Mouse (Mus musculus): Measurements from ENCODE around the gene Snrnp25. TPM values are rescaled to one million over a fixed set of nuclear protein-coding genes. Genes with fewer than 3 reads are reported as not detected.

The Snrnp25 gene
- polyA plus RNA-seq, 1 experiment from 2014 or later = 50.5 TPM

DNA sequence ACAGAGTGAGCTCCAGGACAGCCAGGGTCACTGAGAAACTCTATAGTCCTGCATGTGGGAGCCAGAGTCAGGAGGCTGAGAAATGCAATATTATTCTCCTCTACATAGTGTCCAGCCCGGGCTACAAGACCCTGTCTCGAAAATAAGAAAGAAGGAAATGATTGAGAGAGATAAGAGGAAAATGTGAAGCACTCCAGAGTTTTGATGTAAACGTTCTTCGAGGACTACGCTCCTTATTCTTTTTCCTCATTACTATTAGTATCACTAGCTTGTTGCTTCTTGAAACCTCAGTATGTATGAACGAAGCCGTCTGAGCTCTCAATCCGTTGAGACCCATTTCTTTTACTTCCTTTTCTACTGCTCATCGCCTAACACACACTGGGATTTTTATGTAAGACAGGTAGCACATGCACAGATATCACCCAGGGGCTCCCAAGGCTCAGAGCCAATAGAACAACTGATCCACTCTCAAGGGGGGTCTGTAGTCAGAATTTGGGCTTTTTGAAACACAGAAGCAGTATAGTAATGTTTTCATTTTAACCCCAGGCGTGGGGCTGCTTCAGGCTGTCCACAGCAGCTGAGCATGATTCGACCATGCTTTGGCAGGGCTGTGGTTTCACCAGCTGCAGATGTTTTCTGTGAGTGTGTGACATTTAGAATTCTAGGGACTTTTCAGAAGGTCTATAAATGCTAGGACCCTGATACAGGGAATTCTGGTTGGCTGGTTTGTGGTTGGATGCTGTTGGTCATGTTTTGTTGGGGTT, 3.1 kb upstream of the Snrnp25 start:
- 0 out of 2 replicates have a peak, but pooled peaks cover 2% of the 10 kb centered on the region for H3K4me1 ChIP-seq (replicated peaks; ENCODE audit: control insufficient read depth, insufficient read depth)
- no peak overlapping the region for H3K9ac ChIP-seq (ENCODE audit: low read length)
- H3K36me3 ChIP-seq (ENCODE audit: control insufficient read depth, insufficient read depth, low read length) = no peaks in the 10 kb centered on the region
- TF ChIP-seq EP300 (optimal IDR thresholded peaks at IDR 0.05) (no peak), CTCF (IDR thresholded peaks at IDR 0.05; ENCODE audit: low read depth) (no peak)
- H3K27ac ChIP-seq (replicated peaks) = no peak overlapping the region
- DNase-seq (ENCODE audit: low spot score) (no peak), ATAC-seq (ENCODE audit: low FRiP score, low TSS enrichment) (no peak)
- no peaks in the 10 kb centered on the region for H3K9me3 ChIP-seq (ENCODE audit: control insufficient read depth, low read length)
- no peaks in the 10 kb centered on the region for H3K27me3 ChIP-seq (ENCODE audit: control insufficient read depth, insufficient read depth, low read length)
- H3K4me3 ChIP-seq (ENCODE audit: low read depth, low read length) = no peak overlapping the region
- 71% methylated on average over 11 of the region's 11 CpGs for WGBS
- H3K4me2 ChIP-seq (replicated peaks; ENCODE audit: low read depth) = no peak overlapping the region

DNA sequence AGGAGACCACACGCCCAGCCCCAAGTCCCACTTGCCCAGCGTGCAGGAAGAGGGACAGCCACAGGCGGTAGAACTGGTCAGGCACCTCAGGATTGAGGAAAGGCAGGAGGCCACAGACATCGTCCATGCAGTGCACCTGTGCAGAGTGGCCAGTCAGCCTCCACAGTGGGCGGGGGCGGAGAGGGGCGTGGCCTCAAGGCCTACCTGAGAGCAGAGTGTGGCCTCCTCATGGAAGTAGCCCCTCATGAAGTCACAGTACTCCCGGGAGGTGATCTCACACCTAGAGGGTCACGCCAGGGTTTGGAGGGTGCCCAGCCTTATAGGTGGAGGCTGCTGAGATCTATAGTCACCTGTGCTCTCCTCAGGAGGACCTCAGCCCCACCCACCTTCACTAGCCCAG, 5.4 kb downstream of the Snrnp25 start:
- no peak overlapping the region for H3K4me3 ChIP-seq (ENCODE audit: low read depth, low read length)
- TF ChIP-seq EP300 (optimal IDR thresholded peaks at IDR 0.05) = no peak
- no peak for TF ChIP-seq CTCF (IDR thresholded peaks at IDR 0.05; ENCODE audit: low read depth)
- H3K9me3 ChIP-seq (ENCODE audit: control insufficient read depth, low read length) = no peaks in the 10 kb centered on the region
- peaks cover 23% of the 10 kb centered on the region; the same call in 1 of the 2 replicates for H3K36me3 ChIP-seq (ENCODE audit: control insufficient read depth, insufficient read depth, low read length)
- H3K27me3 ChIP-seq (ENCODE audit: control insufficient read depth, insufficient read depth, low read length) = no peaks in the 10 kb centered on the region
- no peak overlapping the region for H3K4me2 ChIP-seq (replicated peaks; ENCODE audit: low read depth)
- DNase-seq (ENCODE audit: low spot score) = peak; percentile 64
- 78% methylated on average over 9 of the region's 9 CpGs for WGBS
- peak; percentile 66 for ATAC-seq (ENCODE audit: low FRiP score, low TSS enrichment)
- 0 out of 2 replicates have a peak overlapping the region, but pooled peaks have one; percentile 40 for H3K27ac ChIP-seq (replicated peaks)
- H3K4me1 ChIP-seq (replicated peaks; ENCODE audit: control insufficient read depth, insufficient read depth) = 0 out of 2 replicates have a peak, but pooled peaks cover 2% of the 10 kb centered on the region
- no peak overlapping the region for H3K9ac ChIP-seq (ENCODE audit: low read length)

DNA sequence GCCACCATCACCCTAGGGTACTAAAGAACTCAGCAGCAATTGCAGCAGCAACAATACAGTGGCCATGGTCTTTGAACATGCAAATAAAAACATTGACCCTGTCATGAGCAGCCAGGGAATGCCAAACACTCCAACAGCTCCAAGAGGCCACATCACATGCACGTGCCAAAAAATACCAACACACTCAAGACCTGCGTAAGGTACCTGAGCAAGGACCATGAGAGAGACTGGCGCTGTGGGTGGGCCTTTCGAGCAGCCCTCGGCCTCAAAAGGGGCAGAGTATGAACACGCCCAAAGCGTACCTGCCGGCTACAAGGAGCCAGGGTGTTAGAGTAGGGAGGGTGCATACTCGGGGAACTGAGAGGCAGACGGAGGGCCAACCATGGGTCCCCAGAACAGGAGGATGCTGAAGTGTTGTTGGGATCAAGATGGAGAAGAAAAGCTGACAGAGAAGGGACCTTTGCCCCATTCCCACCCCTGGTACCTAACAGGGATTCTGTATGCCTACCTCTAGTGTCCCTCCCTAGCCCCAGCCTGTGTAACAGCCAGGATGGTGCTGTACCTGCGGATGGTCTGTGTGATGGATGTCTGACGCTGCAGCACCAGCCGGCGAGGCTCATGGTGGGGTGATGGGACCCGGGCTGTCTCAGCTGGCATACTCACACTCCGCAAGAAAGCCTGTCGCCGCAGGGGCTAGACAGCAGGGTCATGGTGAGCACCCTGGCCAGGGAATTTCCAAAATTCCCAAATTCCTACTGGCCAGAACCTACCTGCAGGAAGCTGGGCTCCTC, 10.4 kb downstream of the Snrnp25 start:
- Histone ChIP-seq H3K4me3 (ENCODE audit: low read depth, low read length) (no peak overlapping the region), H3K36me3 (ENCODE audit: control insufficient read depth, insufficient read depth, low read length) (peaks cover 21% of the 10 kb centered on the region; the same call in 1 of the 2 replicates), H3K9ac (ENCODE audit: low read length) (no peak overlapping the region), H3K4me2 (replicated peaks; ENCODE audit: low read depth) (no peak overlapping the region), H3K9me3 (ENCODE audit: control insufficient read depth, low read length) (no peaks in the 10 kb centered on the region), H3K4me1 (replicated peaks; ENCODE audit: control insufficient read depth, insufficient read depth) (no peaks in the 10 kb centered on the region), H3K27me3 (ENCODE audit: control insufficient read depth, insufficient read depth, low read length) (no peaks in the 10 kb centered on the region), H3K27ac (replicated peaks) (no peak overlapping the region)
- TF ChIP-seq EP300 (optimal IDR thresholded peaks at IDR 0.05) (no peak), CTCF (IDR thresholded peaks at IDR 0.05; ENCODE audit: low read depth) (no peak)
- WGBS = 89% methylated on average over 18 of the region's 18 CpGs
- no peak for ATAC-seq (ENCODE audit: low FRiP score, low TSS enrichment)
- no peak for DNase-seq (ENCODE audit: low spot score)

DNA sequence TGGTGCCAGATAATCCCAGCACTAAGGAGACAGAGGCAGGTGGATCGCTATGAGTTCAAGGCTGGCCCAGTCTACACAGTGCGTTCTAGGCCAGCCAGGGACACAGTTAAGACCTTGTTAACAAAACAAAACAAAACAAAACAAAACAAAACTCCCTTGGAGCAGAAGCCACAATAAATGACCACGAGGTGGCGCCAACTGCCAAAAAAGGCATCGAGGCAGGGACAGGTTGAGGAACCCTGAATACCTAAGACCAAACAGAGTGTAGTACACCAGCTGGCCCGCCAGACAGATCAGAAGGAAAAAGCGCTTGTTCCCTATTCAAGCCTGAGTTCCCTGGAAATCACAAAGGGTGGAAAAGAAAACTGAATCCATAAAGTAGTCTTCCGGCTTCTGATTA, 11.6 kb downstream of the Snrnp25 start:
- peaks cover 12% of the 10 kb centered on the region; the same call in 1 of the 2 replicates for H3K36me3 ChIP-seq (ENCODE audit: control insufficient read depth, insufficient read depth, low read length)
- WGBS = 23% methylated on average over 8 of the region's 8 CpGs

DNA sequence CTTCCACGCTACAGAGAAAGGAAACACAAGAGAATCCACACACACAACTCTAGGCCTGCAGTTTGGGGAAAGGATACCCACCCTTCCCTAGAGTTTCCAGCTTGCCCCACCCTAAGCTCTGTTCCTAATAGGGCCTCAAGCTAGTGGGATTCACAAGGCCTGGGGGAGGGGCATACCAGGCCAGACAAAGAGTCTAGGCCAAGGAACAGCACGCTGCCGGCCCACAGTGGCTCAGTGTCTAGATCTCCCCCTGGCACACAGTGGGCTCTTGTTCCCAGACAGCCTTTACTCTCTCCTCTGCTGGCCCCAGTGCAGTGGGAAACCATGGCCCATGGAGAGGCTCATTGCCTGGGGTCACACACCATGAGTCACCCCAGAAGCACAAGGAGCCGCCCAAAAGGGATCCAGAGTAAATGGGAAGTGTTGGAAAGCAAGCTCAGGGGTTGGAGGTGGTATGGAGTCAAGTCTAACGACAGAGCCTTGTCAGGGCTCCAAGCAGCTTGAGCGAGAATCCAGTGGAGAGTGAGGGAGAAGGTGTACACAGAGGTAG, 13.4 kb downstream of the Snrnp25 start:
- DNase-seq (ENCODE audit: low spot score) (no peak), ATAC-seq (ENCODE audit: low FRiP score, low TSS enrichment) (no peak)
- H3K4me2 ChIP-seq (replicated peaks; ENCODE audit: low read depth) = no peak overlapping the region
- no peaks in the 10 kb centered on the region for H3K9me3 ChIP-seq (ENCODE audit: control insufficient read depth, low read length)
- H3K27me3 ChIP-seq (ENCODE audit: control insufficient read depth, insufficient read depth, low read length) = no peaks in the 10 kb centered on the region
- no peak overlapping the region for H3K27ac ChIP-seq (replicated peaks)
- peaks cover 6% of the 10 kb centered on the region; the same call in 1 of the 2 replicates for H3K36me3 ChIP-seq (ENCODE audit: control insufficient read depth, insufficient read depth, low read length)
- H3K4me3 ChIP-seq (ENCODE audit: low read depth, low read length) = no peak overlapping the region
- WGBS = 46% methylated on average over 6 of the region's 6 CpGs
- peak overlapping the region; percentile 27 for H3K9ac ChIP-seq (ENCODE audit: low read length)
- TF ChIP-seq CTCF (IDR thresholded peaks at IDR 0.05; ENCODE audit: low read depth) (no peak), EP300 (optimal IDR thresholded peaks at IDR 0.05) (no peak)
- peaks cover 7% of the 10 kb centered on the region for H3K4me1 ChIP-seq (replicated peaks; ENCODE audit: control insufficient read depth, insufficient read depth)

More for the DNA sequence above, 11.6 kb downstream of the Snrnp25 start:
- peak; percentile 93 for TF ChIP-seq CTCF (IDR thresholded peaks at IDR 0.05; ENCODE audit: low read depth)
- TF ChIP-seq EP300 (optimal IDR thresholded peaks at IDR 0.05) = no peak
- ATAC-seq (ENCODE audit: low FRiP score, low TSS enrichment) (peak; percentile 53), DNase-seq (ENCODE audit: low spot score) (peak; percentile 79)
- Histone ChIP-seq H3K4me1 (replicated peaks; ENCODE audit: control insufficient read depth, insufficient read depth) (no peaks in the 10 kb centered on the region), H3K4me2 (replicated peaks; ENCODE audit: low read depth) (no peak overlapping the region), H3K9ac (ENCODE audit: low read length) (no peak overlapping the region), H3K9me3 (ENCODE audit: control insufficient read depth, low read length) (no peaks in the 10 kb centered on the region), H3K27me3 (ENCODE audit: control insufficient read depth, insufficient read depth, low read length) (no peaks in the 10 kb centered on the region), H3K27ac (replicated peaks) (no peak overlapping the region), H3K4me3 (ENCODE audit: low read depth, low read length) (no peak overlapping the region)
